In genomic region chr3:101103770-101104169, GRCm38 (mm10) we compare ENCODE assay signal across 21 mouse cellular contexts. TPM values are rescaled to one million over a fixed set of nuclear protein-coding genes. Genes with fewer than 3 reads are reported as not detected.
DNase-seq lines count a peak whose midpoint lies in the region; ATAC-seq lines count a peak whose summit lies in the region.
"Had no signal": no experiment of that assay in that cellular context is flagged by ENCODE, and none has a peak within 500 bp of the region (broad histone marks: within the 10 kb centered on the region; RNA-seq: fewer than 3 reads in every experiment).

No protein-coding gene starts in this region.

- H3K4me1 ChIP-seq in kidney, embryonic 14.5 days (ENCODE audit: control insufficient read depth, insufficient read depth, low read length), result peaks cover 11% of the 10 kb centered on the region; the same call in 1 of the 2 replicates
- H3K4me1 ChIP-seq: megakaryocyte, embryonic 14.5 days had no signal

- no peak overlapping the region for H3K4me3 ChIP-seq in kidney, embryonic 14.5 days (ENCODE audit: low read length)
- H3K4me3 ChIP-seq: hindbrain, embryonic 12.5 days; megakaryocyte, embryonic 14.5 days; neural tube, embryonic 13.5 days had no signal

- no peaks in the 10 kb centered on the region for H3K27me3 ChIP-seq in kidney, embryonic 14.5 days (ENCODE audit: control insufficient read depth, insufficient read depth, low read length)
- H3K27me3 ChIP-seq: neural tube, embryonic 13.5 days had no signal

- 80% methylated on average over 9 of the region's 9 CpGs for WGBS in kidney, embryonic 14.5 days

- no peak for ATAC-seq in kidney, embryonic 14.5 days (ENCODE audit: low FRiP score, low TSS enrichment)
- ATAC-seq: forebrain, postnatal 0 days had no signal

- H3K9me3 ChIP-seq in kidney, embryonic 14.5 days (ENCODE audit: control insufficient read depth, low read length), result no peaks in the 10 kb centered on the region
- H3K9me3 ChIP-seq: hindbrain, embryonic 12.5 days; neural tube, embryonic 13.5 days had no signal

- no peak overlapping the region for H3K9ac ChIP-seq in kidney, embryonic 14.5 days (ENCODE audit: low read depth, low read length)
- H3K9ac ChIP-seq: forebrain, postnatal 0 days; hindbrain, embryonic 12.5 days; lung, embryonic 14.5 days; neural tube, embryonic 13.5 days had no signal

- no peak overlapping the region for H3K4me2 ChIP-seq in kidney, embryonic 14.5 days (replicated peaks; ENCODE audit: low read depth, low read length)
- H3K4me2 ChIP-seq: heart, embryonic 11.5 days; hindbrain, embryonic 12.5 days; liver, embryonic 11.5 days; lung, embryonic 14.5 days; neural tube, embryonic 13.5 days had no signal

- H3K36me3 ChIP-seq in kidney, embryonic 14.5 days (ENCODE audit: control insufficient read depth, insufficient read depth, low read length), result no peaks in the 10 kb centered on the region
- H3K36me3 ChIP-seq: hindbrain, embryonic 12.5 days; neural tube, embryonic 13.5 days had no signal

- no peak overlapping the region for H3K27ac ChIP-seq in kidney, embryonic 14.5 days (ENCODE audit: low read depth, low read length)
- H3K27ac ChIP-seq: hindbrain, embryonic 12.5 days; neural tube, embryonic 13.5 days had no signal

- peak; percentile 39 for DNase-seq in layer of hippocampus, adult 11-12 months (ENCODE audit: low spot score)
- DNase-seq in layer of hippocampus, adult 9-10 months (ENCODE audit: low spot score), result no peak
- peak; percentile 61 to 64 for DNase-seq in frontal cortex, postnatal 36 days (ENCODE audit: low spot score in 2 of 2)
- DNase-seq in left cerebral cortex, adult 18-20 months (ENCODE audit: low spot score in 2 of 2), result peak; percentile 65 to 75
- DNase-seq in right cerebral cortex, adult 2 months (ENCODE audit: low spot score in 2 of 2), result peak; percentile 64 to 72
- no peak for DNase-seq in adrenal gland, postnatal 4 days (ENCODE audit: low spot score in 2 of 2)
- DNase-seq: adrenal gland, adult 8-10 months; forebrain, postnatal 0 days; gastrocnemius, postnatal 25 days; heart, postnatal 10 days; kidney, adult 18-20 months; kidney, postnatal 36 days; lung, embryonic 14.5 days; midbrain, embryonic 14.5 days; thymus, postnatal 36 days had no signal

RNA-seq across cellular contexts. Expression of gene Ptgfrn, which starts 6.3 kb away (rescaled TPM):
- 10 to 100 TPM; 33.3 to 37.5 TPM for total RNA-seq in left cerebral cortex, adult 18-20 months (2021)
- polyA plus RNA-seq in kidney, embryonic 14.5 days (2014; fragmentation: Nextera tagmentation; extraction: Ambion mirVana), result 4.4 and 4.7 TPM in 2 replicates
- total RNA-seq in adrenal gland, postnatal 4 days (2021), result 10 to 100 TPM; 49.4 to 49.5 TPM

Comparison
In these comparisons a context has a peak if more than half of its experiments do, and no peak if none do; other contexts are left out.
1. DNase-seq: peak in layer of hippocampus, adult 11-12 months (single experiment), frontal cortex, postnatal 36 days (2 of 2), left cerebral cortex, adult 18-20 months (2 of 2) and right cerebral cortex, adult 2 months (2 of 2); none in layer of hippocampus, adult 9-10 months (single experiment) and adrenal gland, postnatal 4 days (0 of 2).